Mouse (Mus musculus) forebrain, embryonic 13.5 days (tissue): Measurements from ENCODE around the gene Gm11567. TPM values are rescaled to one million over a fixed set of nuclear protein-coding genes. Genes with fewer than 3 reads are reported as not detected.

ENCODE experiments used
- polyA plus RNA-seq: library from polyadenylated mRNA; unstranded; fragments of >200 nt; fragmentation: Nextera tagmentation; extraction: Ambion mirVana; gene quantifications from 2 replicates; pipeline ENCODE4 v1.2.1, GENCODE M21; 2015

Gm11567 gene
- polyA plus RNA-seq, 1 experiment from 2014 or later: not detected

Other genes with a start within 250 kb of the Gm11567 start
- gene Krtap4-2, start 244.1 kb upstream of the Gm11567 start, polyA plus RNA-seq: not detected in 2 replicates
- gene Krtap4-7, start 235.1 kb upstream of the Gm11567 start, polyA plus RNA-seq: not detected in 2 replicates
- not detected in 2 replicates for gene Gm11555, start 229.0 kb upstream of the Gm11567 start, polyA plus RNA-seq
- not detected in 2 replicates for gene Gm11563, start 220.2 kb upstream of the Gm11567 start, polyA plus RNA-seq
- gene Krtap4-6, start 213.2 kb upstream of the Gm11567 start, polyA plus RNA-seq: not detected in 2 replicates
- not detected in 2 replicates for gene Gm14190, start 188.4 kb upstream of the Gm11567 start, polyA plus RNA-seq
- gene Gm14180, start 144.9 kb upstream of the Gm11567 start, polyA plus RNA-seq: not detected in 2 replicates
- gene Gm11595, start 106.3 kb upstream of the Gm11567 start, polyA plus RNA-seq: not detected in 2 replicates
- gene Krtap4-8, start 98.5 kb upstream of the Gm11567 start, polyA plus RNA-seq: not detected in 2 replicates
- gene Krtap4-9, start 94.0 kb upstream of the Gm11567 start, polyA plus RNA-seq: not detected in 2 replicates
- gene Gm11596, start 85.7 kb upstream of the Gm11567 start, polyA plus RNA-seq: not detected in 2 replicates
- gene Gm11569, start 80.3 kb upstream of the Gm11567 start, polyA plus RNA-seq: not detected in 2 replicates
- not detected in 2 replicates for gene Gm11554, start 74.7 kb upstream of the Gm11567 start, polyA plus RNA-seq
- not detected in 2 replicates for gene Krtap4-13, start 69.3 kb upstream of the Gm11567 start, polyA plus RNA-seq
- not detected in 2 replicates for gene Gm11564, start 63.5 kb upstream of the Gm11567 start, polyA plus RNA-seq
- not detected in 2 replicates for gene 2300003K06Rik, start 41.1 kb upstream of the Gm11567 start, polyA plus RNA-seq
- gene Krtap4-16, start 27.6 kb upstream of the Gm11567 start, polyA plus RNA-seq: not detected in 2 replicates
- not detected in 2 replicates for gene Gm11568, start 21.3 kb upstream of the Gm11567 start, polyA plus RNA-seq
- gene Gm11559, start 14.7 kb upstream of the Gm11567 start, polyA plus RNA-seq: not detected in 2 replicates
- gene Krtap9-1, start 5.8 kb upstream of the Gm11567 start, polyA plus RNA-seq: not detected in 2 replicates
- gene Krtap31-1, start 28.7 kb downstream of the Gm11567 start, polyA plus RNA-seq: not detected in 2 replicates
- gene Gm11565, start 35.6 kb downstream of the Gm11567 start, polyA plus RNA-seq: not detected in 2 replicates
- gene Krtap31-2, start 57.1 kb downstream of the Gm11567 start, polyA plus RNA-seq: not detected in 2 replicates
- gene Krtap9-5, start 69.3 kb downstream of the Gm11567 start, polyA plus RNA-seq: not detected in 2 replicates
- gene Krtap29-1, start 99.9 kb downstream of the Gm11567 start, polyA plus RNA-seq: not detected in 2 replicates
- gene Krtap16-1, start 107.4 kb downstream of the Gm11567 start, polyA plus RNA-seq: not detected in 2 replicates
- gene Krtap17-1, start 114.8 kb downstream of the Gm11567 start, polyA plus RNA-seq: not detected in 2 replicates
- gene Krt33a, start 137.0 kb downstream of the Gm11567 start, polyA plus RNA-seq: not detected in 2 replicates
- gene Krt33b, start 150.7 kb downstream of the Gm11567 start, polyA plus RNA-seq: not detected in 2 replicates
- gene Krt34, start 162.4 kb downstream of the Gm11567 start, polyA plus RNA-seq: not detected in 2 replicates
- not detected in 2 replicates for gene Krt31, start 171.4 kb downstream of the Gm11567 start, polyA plus RNA-seq
- not detected in 2 replicates for gene Krt32, start 209.0 kb downstream of the Gm11567 start, polyA plus RNA-seq
- not detected in 2 replicates for gene Krt35, start 217.1 kb downstream of the Gm11567 start, polyA plus RNA-seq
- not detected in 2 replicates for gene Krt36, start 226.4 kb downstream of the Gm11567 start, polyA plus RNA-seq
- gene Krt13, start 242.4 kb downstream of the Gm11567 start, polyA plus RNA-seq: not detected in 2 replicates